Mouse (Mus musculus) E14TG2a.4 (cell line): ENCODE measurements around the gene Med29.

Experiments used
- CTCF ChIP-seq: conservative IDR thresholded peaks from 2 replicates; pipeline ENCODE4 v1.5.1; 2014; ENCODE audit warnings: low read length
- NANOG ChIP-seq: IDR thresholded peaks from 2 replicates; pipeline ENCODE4 v1.6.1; 2014; ENCODE audit warnings: borderline replicate concordance, low read length, mixed read lengths
- POU5F1 ChIP-seq: IDR thresholded peaks from 2 replicates; pipeline ENCODE4 v1.6.1; 2014; ENCODE audit warnings: low read length, borderline replicate concordance

DNA sequence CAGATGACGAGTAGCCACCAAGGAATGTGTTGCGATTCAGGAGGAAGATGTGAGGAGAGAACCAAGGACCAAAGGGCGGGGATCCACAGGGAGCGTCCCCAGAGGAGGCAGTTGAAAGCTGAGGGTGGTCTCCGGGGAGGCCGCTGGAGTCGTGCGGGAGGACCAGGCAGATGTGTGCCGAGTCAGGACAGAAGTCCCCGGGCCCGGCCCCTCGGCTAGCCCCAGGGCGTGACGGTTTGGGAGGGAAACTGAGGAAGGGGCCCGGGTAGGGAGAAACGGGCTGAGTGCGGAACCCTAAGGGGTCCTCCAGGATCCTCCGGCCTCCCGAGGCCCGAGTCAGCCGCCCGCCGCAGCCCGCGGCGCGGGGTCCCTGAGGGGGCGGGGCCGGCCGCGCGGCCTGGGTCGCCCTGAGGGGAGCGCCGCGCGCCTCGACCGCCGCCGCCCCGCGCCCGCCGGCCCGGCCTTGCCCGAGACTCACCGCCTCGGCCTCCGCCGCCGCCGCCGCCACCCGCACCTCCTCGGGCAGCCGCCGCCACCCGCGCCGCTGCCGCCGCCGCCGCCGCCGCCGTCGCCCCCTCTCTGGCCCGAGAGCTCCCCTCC, 43.3 kb upstream of the Med29 start:
- TF ChIP-seq CTCF (no peak), POU5F1 (no peak), NANOG (no peak)
